Mouse (Mus musculus): ENCODE results near the gene Sh3tc1.

Sh3tc1 gene

GRCm38 (mm10) chr5:35751016-35751415 lies 11.2 kb upstream of the Sh3tc1 start:
- DNase-seq = no peak

- no peak for DNase-seq
These were observed 10.2 kb upstream of the Sh3tc1 start for GRCm38 (mm10) chr5:35750026-35750425.

- DNase-seq = no peak
These were observed 9.6 kb upstream of the Sh3tc1 start for GRCm38 (mm10) chr5:35749416-35749815.

GRCm38 (mm10) chr5:35746910-35747309 lies 7.1 kb upstream of the Sh3tc1 start:
- peak; percentile 64 for DNase-seq

- DNase-seq = no peak
These were observed 5.6 kb upstream of the Sh3tc1 start for GRCm38 (mm10) chr5:35745406-35745805.

GRCm38 (mm10) chr5:35743990-35744722 lies 4.4 kb upstream of the Sh3tc1 start:
- no peak for DNase-seq

- no peak for DNase-seq
These were observed 3.6 kb upstream of the Sh3tc1 start for GRCm38 (mm10) chr5:35743238-35743951.

- no peak for DNase-seq
These were observed 1.5 kb upstream of the Sh3tc1 start for GRCm38 (mm10) chr5:35741225-35741820.

- no peak for DNase-seq
These were observed 929 bp upstream of the Sh3tc1 start for GRCm38 (mm10) chr5:35740716-35741115.

GRCm38 (mm10) chr5:35739005-35739404 lies 782 bp downstream of the Sh3tc1 start:
- no peak for DNase-seq

GRCm38 (mm10) chr5:35737231-35737901 lies 2.4 kb downstream of the Sh3tc1 start:
- DNase-seq = no peak

GRCm38 (mm10) chr5:35733523-35733922 lies 6.3 kb downstream of the Sh3tc1 start:
- no peak for DNase-seq

GRCm38 (mm10) chr5:35731006-35731405 lies 8.8 kb downstream of the Sh3tc1 start:
- no peak for DNase-seq

GRCm38 (mm10) chr5:35730552-35730951 lies 9.2 kb downstream of the Sh3tc1 start:
- DNase-seq = no peak

- DNase-seq = no peak
These were observed 9.9 kb downstream of the Sh3tc1 start for GRCm38 (mm10) chr5:35729844-35730243.

GRCm38 (mm10) chr5:35728957-35729460 lies 10.8 kb downstream of the Sh3tc1 start:
- peak; percentile 44 for DNase-seq

GRCm38 (mm10) chr5:35728344-35728956 lies 11.3 kb downstream of the Sh3tc1 start:
- no peak for DNase-seq

- no peak for DNase-seq
These were observed 12.3 kb downstream of the Sh3tc1 start for GRCm38 (mm10) chr5:35727447-35727846.

GRCm38 (mm10) chr5:35725840-35726239 lies 13.9 kb downstream of the Sh3tc1 start:
- no peak for DNase-seq

- DNase-seq = no peak
These were observed 15.9 kb downstream of the Sh3tc1 start for GRCm38 (mm10) chr5:35723900-35724299.

- DNase-seq = no peak
These were observed 17.1 kb downstream of the Sh3tc1 start for GRCm38 (mm10) chr5:35722654-35723053.

GRCm38 (mm10) chr5:35721933-35722332 lies 17.9 kb downstream of the Sh3tc1 start:
- DNase-seq = no peak

GRCm38 (mm10) chr5:35719880-35720279 lies 19.9 kb downstream of the Sh3tc1 start:
- no peak for DNase-seq

Measured in thymus, postnatal 25 days (tissue).